Mouse (Mus musculus) liver, embryonic 16.5 days (tissue): Measurements from ENCODE around the gene Edem2. TPM values are rescaled to one million over a fixed set of nuclear protein-coding genes. Genes with fewer than 3 reads are reported as not detected.
"Not testable (repeated sequence)": the region's sequence is repeated elsewhere in the genome, so short reads cannot be mapped to it uniquely, and the experiment has no call there.

Source experiments
- ATAC-seq: fragments of 200-750 bp; cut with Nextera tagmentation; 2 replicates; pipeline ENCODE4 v1.8.0; 2017; ENCODE audit warnings: low read depth, mild to moderate bottlenecking, moderate number of reproducible peaks, moderate library complexity
- H3K27ac ChIP-seq: fragments of 300-500 bp; sonication (generic); 2 replicates; pipeline ENCODE4 v1.5.1; 2014; ENCODE audit warnings: mild to moderate bottlenecking, low read length
- H3K27me3 ChIP-seq: fragments of 300-500 bp; sonication (generic); 2 replicates; pipeline ENCODE4 v1.6.1; 2014; ENCODE audit warnings: low read depth, low read length, mixed read lengths; ENCODE audit not compliant: control insufficient read depth, insufficient read depth
- H3K36me3 ChIP-seq: fragments of 300-500 bp; sonication (generic); 2 replicates; pipeline ENCODE4 v1.6.1; 2014; ENCODE audit warnings: mild to moderate bottlenecking; ENCODE audit not compliant: control insufficient read depth, insufficient read depth
- H3K4me1 ChIP-seq: fragments of 300-500 bp; sonication (generic); 2 replicates; pipeline ENCODE4 v1.6.1; 2014; ENCODE audit warnings: low read depth, low read length, mixed read lengths; ENCODE audit not compliant: control insufficient read depth
- H3K4me2 ChIP-seq: fragments of 300-500 bp; sonication (generic); 2 replicates; pipeline ENCODE4 v1.6.1; 2014; ENCODE audit warnings: low read depth, low read length, mixed read lengths
- H3K4me3 ChIP-seq: fragments of 300-500 bp; sonication (generic); 2 replicates; pipeline ENCODE4 v1.5.1; 2014; ENCODE audit warnings: low read depth, mild to moderate bottlenecking, low read length
- H3K9ac ChIP-seq: fragments of 300-500 bp; sonication (generic); 2 replicates; pipeline ENCODE4 v1.6.1; 2014; ENCODE audit warnings: low read depth, low read length
- H3K9me3 ChIP-seq: fragments of 300-500 bp; sonication (generic); replicated peaks from 2 replicates; pipeline ENCODE4 v1.6.1; 2016; ENCODE audit warnings: low read length; ENCODE audit not compliant: control insufficient read depth
- WGBS: fragments of 180-500 bp; shearing (Covaris S2); extraction: QIAGEN DNeasy Blood & Tissue Kit; methylation state at CpG from one replicate; pipeline ENCODE4 v1.1.7; 2014; ENCODE audit not compliant: insufficient replicate concordance; 5-methylcytosine and 5-hydroxymethylcytosine counted together
- polyA plus RNA-seq: library from polyadenylated mRNA; unstranded; fragments of >200 nt; fragmentation: Nextera tagmentation; extraction: Ambion mirVana; gene quantifications from 2 replicates; pipeline ENCODE4 v1.2.1, GENCODE M21; 2015

Edem2 gene
- polyA plus RNA-seq, 1 experiment from 2014 or later: 30.3 TPM

DNA sequence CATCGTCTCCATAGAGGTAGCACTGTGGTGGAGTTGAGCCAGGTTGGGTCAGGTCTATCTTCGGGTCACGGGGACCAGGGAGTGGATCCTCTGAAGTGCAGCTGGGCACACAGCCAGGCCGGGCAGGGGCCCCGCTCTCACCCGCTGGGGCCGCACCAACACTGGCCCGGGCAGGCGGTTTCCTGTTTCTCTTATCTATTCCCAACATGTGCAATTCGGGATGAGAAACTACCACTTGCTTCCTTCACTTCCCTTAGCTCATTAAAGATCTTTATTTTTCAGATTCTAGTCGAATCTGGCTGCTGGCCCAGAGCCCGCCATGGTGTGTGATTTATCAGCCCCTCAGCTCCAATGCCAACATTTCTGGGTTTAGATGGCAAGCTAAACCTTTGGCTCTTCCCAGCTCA, 13.7 kb upstream of the Edem2 start:
- peaks cover 4% of the 10 kb centered on the region for H3K27me3 ChIP-seq
- WGBS: 9% methylated on average over 12 of the region's 12 CpGs
- H3K27ac ChIP-seq: no peak overlapping the region
- H3K9ac ChIP-seq: no peak overlapping the region
- peaks cover 2% of the 10 kb centered on the region for H3K4me1 ChIP-seq
- no peaks in the 10 kb centered on the region for H3K36me3 ChIP-seq
- H3K9me3 ChIP-seq: no peaks in the 10 kb centered on the region
- no peak overlapping the region for H3K4me2 ChIP-seq
- peak; percentile 55; the same call in 1 of the 2 replicates for ATAC-seq
- H3K4me3 ChIP-seq: no peak overlapping the region

GRCm38 (mm10) chr2:155742211-155742610, 12.9 kb upstream of the Edem2 start:
- no peak overlapping the region for H3K4me2 ChIP-seq
- H3K9me3 ChIP-seq: no peaks in the 10 kb centered on the region
- no peak for ATAC-seq
- no peak overlapping the region for H3K9ac ChIP-seq
- H3K4me3 ChIP-seq: no peak overlapping the region
- peaks cover 2% of the 10 kb centered on the region for H3K4me1 ChIP-seq
- no peak overlapping the region for H3K27ac ChIP-seq
- peaks cover 4% of the 10 kb centered on the region for H3K27me3 ChIP-seq
- H3K36me3 ChIP-seq: no peaks in the 10 kb centered on the region
- 15% methylated on average over 11 of the region's 11 CpGs for WGBS

- H3K9ac ChIP-seq: no peak overlapping the region
- H3K4me2 ChIP-seq: no peak overlapping the region
- no peaks in the 10 kb centered on the region for H3K36me3 ChIP-seq
- H3K4me3 ChIP-seq: no peak overlapping the region
- peaks cover 4% of the 10 kb centered on the region; the same call in 1 of the 2 replicates for H3K27me3 ChIP-seq
- H3K27ac ChIP-seq: no peak overlapping the region
- 29% methylated on average over 9 of the region's 9 CpGs for WGBS
- H3K4me1 ChIP-seq: peaks cover 1% of the 10 kb centered on the region
- no peaks in the 10 kb centered on the region for H3K9me3 ChIP-seq
- no peak for ATAC-seq
These were observed 8.5 kb upstream of the Edem2 start for GRCm38 (mm10) chr2:155737803-155738202.

GRCm38 (mm10) chr2:155736936-155737335, 7.7 kb upstream of the Edem2 start:
- H3K27ac ChIP-seq: no peak overlapping the region
- ATAC-seq: no peak
- no peaks in the 10 kb centered on the region for H3K27me3 ChIP-seq
- WGBS: 48% methylated on average over 6 of the region's 6 CpGs
- H3K4me2 ChIP-seq: no peak overlapping the region
- no peaks in the 10 kb centered on the region for H3K4me1 ChIP-seq
- H3K9ac ChIP-seq: no peak overlapping the region
- H3K4me3 ChIP-seq: no peak overlapping the region
- no peaks in the 10 kb centered on the region for H3K36me3 ChIP-seq
- H3K9me3 ChIP-seq: no peaks in the 10 kb centered on the region

- WGBS: 68% methylated on average over 5 of the region's 5 CpGs
- H3K27ac ChIP-seq, H3K9ac ChIP-seq: not testable (repeated sequence)
These were observed 6.5 kb upstream of the Edem2 start, which contains the start of gene Gm17581 for GRCm38 (mm10) chr2:155735766-155736165. Gene Gm17581 (minus strand): TSS chr2:155735866.

DNA sequence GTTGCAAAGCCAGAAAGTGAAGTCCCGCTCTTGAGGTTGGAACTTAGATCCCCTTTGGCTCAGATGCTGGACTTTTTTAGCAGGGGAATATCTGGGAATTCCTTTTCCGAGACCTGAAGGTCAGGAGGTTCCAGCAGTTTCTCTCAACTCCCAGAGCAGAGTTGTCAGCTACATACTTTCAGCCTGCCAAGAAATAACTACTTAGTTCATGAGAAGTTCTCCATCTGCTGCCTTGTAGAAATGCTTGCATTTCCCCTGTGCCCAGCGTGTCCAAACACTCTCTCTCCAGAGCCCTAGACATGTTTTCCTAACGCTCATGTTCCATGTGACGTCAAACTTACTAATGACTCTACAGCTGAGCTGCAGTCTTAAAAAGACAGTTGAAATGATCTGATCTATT, 5.8 kb upstream of the Edem2 start:
- no peak overlapping the region for H3K9ac ChIP-seq
- no peak overlapping the region for H3K4me3 ChIP-seq
- H3K27me3 ChIP-seq: no peaks in the 10 kb centered on the region
- H3K4me1 ChIP-seq: no peaks in the 10 kb centered on the region
- WGBS: 64% methylated on average over 5 of the region's 5 CpGs
- ATAC-seq: no peak
- no peak overlapping the region for H3K27ac ChIP-seq
- no peaks in the 10 kb centered on the region for H3K36me3 ChIP-seq
- no peak overlapping the region for H3K4me2 ChIP-seq
- H3K9me3 ChIP-seq: no peaks in the 10 kb centered on the region

More at GRCm38 (mm10) chr2:155735766-155736165, 6.5 kb upstream of the Edem2 start, which contains the start of gene Gm17581:
- ATAC-seq, H3K4me1 ChIP-seq, H3K4me3 ChIP-seq, H3K36me3 ChIP-seq, H3K4me2 ChIP-seq, H3K27me3 ChIP-seq, H3K9me3 ChIP-seq: not testable (repeated sequence)

DNA sequence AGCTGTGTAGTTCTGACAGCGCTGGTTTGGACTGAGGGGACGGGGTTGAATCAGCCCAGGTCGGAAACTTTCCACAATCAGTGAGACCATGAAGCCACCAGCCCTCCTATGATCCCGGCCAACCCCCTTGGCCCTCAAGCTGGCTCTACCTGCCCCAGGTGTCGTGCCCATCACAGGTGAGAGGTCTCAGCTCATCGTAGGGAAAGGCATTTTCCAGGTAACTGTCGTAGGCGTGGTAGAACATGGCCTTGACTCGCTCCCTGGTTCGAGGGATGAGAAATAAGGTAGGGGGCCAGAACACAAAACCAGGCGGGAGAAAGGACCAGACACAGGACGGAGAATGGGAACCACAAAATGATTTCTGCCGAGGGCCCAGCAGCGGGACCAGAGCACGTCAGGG, 533 bp downstream of the Edem2 start:
- Histone ChIP-seq H3K9me3 (no peaks in the 10 kb centered on the region), H3K9ac (peak overlapping the region; percentile 72), H3K4me1 (peaks cover 13% of the 10 kb centered on the region), H3K27me3 (no peaks in the 10 kb centered on the region), H3K4me2 (peak overlapping the region; percentile 91), H3K27ac (no peak overlapping the region), H3K4me3 (peak overlapping the region; percentile 90), H3K36me3 (no peaks in the 10 kb centered on the region)
- WGBS: 7% methylated on average over 15 of the region's 15 CpGs
- ATAC-seq: no peak

DNA sequence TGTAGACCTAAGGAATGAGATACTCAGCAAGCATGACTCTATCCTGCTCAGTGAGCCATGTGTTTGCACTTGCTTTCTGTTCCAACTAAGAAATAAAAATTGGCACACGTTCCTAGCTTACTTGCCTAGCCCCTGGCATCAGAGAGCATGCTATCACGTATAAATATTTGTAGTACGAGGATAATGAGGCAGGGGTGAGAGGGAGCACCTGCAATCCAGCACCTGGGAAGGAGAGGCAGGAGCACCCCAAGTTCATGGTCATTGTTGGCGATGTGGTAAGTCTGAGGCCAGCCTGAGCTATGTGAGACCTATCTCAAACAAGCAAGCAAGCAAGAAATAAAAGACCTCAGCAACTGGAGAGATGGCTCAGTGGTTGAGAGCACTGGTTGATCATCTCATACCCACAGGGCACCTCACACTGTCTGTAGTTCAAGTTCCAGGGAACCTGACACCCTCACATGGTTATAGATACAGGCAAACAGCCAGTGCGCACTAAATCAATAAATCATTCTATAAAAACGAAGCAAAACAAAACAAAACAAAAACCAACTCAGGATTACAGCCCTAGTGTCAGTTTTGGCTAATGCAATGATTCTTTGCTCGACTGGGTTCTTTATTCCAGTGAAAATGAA, 1.4 kb downstream of the Edem2 start:
- H3K9me3 ChIP-seq: no peaks in the 10 kb centered on the region
- H3K36me3 ChIP-seq: no peaks in the 10 kb centered on the region
- H3K9ac ChIP-seq: no peak overlapping the region
- peak overlapping the region; percentile 91; the same call in 1 of the 2 replicates for H3K4me2 ChIP-seq
- H3K27me3 ChIP-seq: no peaks in the 10 kb centered on the region
- peaks cover 13% of the 10 kb centered on the region for H3K4me1 ChIP-seq
- no peak overlapping the region for H3K27ac ChIP-seq
- 63% methylated on average over 7 of the region's 7 CpGs for WGBS
- H3K4me3 ChIP-seq: no peak overlapping the region
- ATAC-seq: no peak

DNA sequence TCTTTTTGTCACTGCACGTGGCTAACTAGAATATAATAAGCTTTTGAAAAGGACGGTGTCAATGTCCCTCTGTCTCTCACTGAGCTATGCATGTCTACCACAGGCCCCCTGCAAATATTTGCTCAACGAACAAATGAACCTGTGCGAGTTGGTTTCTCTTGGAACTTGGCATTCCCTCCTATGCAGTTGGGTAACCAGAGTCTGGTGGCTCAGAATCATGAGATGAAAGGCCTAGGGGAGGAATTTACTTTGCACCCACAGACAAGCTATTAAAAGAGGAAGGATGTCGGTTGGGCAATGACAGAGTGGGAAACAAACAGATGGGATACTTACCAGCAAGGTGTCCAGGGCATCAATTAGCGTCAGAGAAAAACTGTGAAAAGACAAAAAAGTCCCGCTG, 3.0 kb downstream of the Edem2 start:
- 53% methylated on average over 7 of the region's 7 CpGs for WGBS
- Histone ChIP-seq H3K9me3 (no peaks in the 10 kb centered on the region), H3K4me1 (peaks cover 13% of the 10 kb centered on the region), H3K36me3 (no peaks in the 10 kb centered on the region), H3K4me3 (no peak overlapping the region), H3K27me3 (no peaks in the 10 kb centered on the region), H3K27ac (no peak overlapping the region), H3K9ac (no peak overlapping the region), H3K4me2 (no peak overlapping the region)
- ATAC-seq: peak; percentile 55
